Mouse (Mus musculus) limb, embryonic 13.5 days (tissue): Measurements from ENCODE around the gene Tcf15. TPM values are rescaled to one million over a fixed set of nuclear protein-coding genes. Genes with fewer than 3 reads are reported as not detected.

Experiments used
- ATAC-seq: fragments of 200-750 bp; cut with Nextera tagmentation; 2 replicates; pipeline ENCODE4 v1.8.0; 2017; ENCODE audit warnings: low read depth, moderate number of reproducible peaks, moderate TSS enrichment; ENCODE audit not compliant: low FRiP score
- H3K27ac ChIP-seq: fragments of 300-500 bp; sonication (generic); 2 replicates; pipeline ENCODE4 v1.5.1; 2015; ENCODE audit warnings: inconsistent platforms, mild to moderate bottlenecking, moderate library complexity
- H3K27me3 ChIP-seq: fragments of 300-500 bp; sonication (generic); 2 replicates; pipeline ENCODE4 v1.6.1; 2015; ENCODE audit warnings: mild to moderate bottlenecking, inconsistent platforms
- H3K36me3 ChIP-seq: fragments of 300-500 bp; sonication (generic); 2 replicates; pipeline ENCODE4 v1.6.1; 2015; ENCODE audit warnings: inconsistent platforms, mild to moderate bottlenecking, moderate library complexity
- H3K4me1 ChIP-seq: fragments of 300-500 bp; sonication (generic); 2 replicates; pipeline ENCODE4 v1.6.1; 2015; ENCODE audit warnings: inconsistent platforms
- H3K4me2 ChIP-seq: fragments of 300-500 bp; sonication (generic); replicated peaks from 2 replicates; pipeline ENCODE4 v1.6.1; 2015; ENCODE audit warnings: inconsistent platforms, mild to moderate bottlenecking, moderate library complexity
- H3K4me3 ChIP-seq: fragments of 300-500 bp; sonication (generic); 2 replicates; pipeline ENCODE4 v1.5.1; 2015; ENCODE audit warnings: moderate library complexity, mild to moderate bottlenecking, inconsistent platforms
- H3K9ac ChIP-seq: fragments of 300-500 bp; sonication (generic); 2 replicates; pipeline ENCODE4 v1.6.1; 2015; ENCODE audit warnings: mild to moderate bottlenecking, inconsistent platforms
- H3K9me3 ChIP-seq: fragments of 300-500 bp; sonication (generic); 2 replicates; pipeline ENCODE4 v1.6.1; 2016; ENCODE audit warnings: inconsistent platforms
- WGBS: fragments of 180-500 bp; shearing (Covaris S2); methylation state at CpG from one replicate; pipeline ENCODE4 v1.1.7; 2015; 5-methylcytosine and 5-hydroxymethylcytosine counted together
- polyA plus RNA-seq: library from polyadenylated mRNA; unstranded; fragments of >200 nt; fragmentation: Nextera tagmentation; extraction: Ambion mirVana; gene quantifications from 2 replicates; pipeline ENCODE4 v1.2.1, GENCODE M21; 2015

Tcf15 gene
- polyA plus RNA-seq, 1 experiment from 2014 or later: 7.6 TPM

GRCm38 (mm10) chr2:152108702-152109101 lies 34.7 kb upstream of the Tcf15 start:
- no peak overlapping the region for H3K9ac ChIP-seq
- no peak overlapping the region for H3K27ac ChIP-seq
- 72% methylated on average over 7 of the region's 7 CpGs for WGBS
- H3K4me3 ChIP-seq: no peak overlapping the region
- no peak for ATAC-seq
- H3K4me1 ChIP-seq: 0 out of 2 replicates have a peak, but pooled peaks cover 5% of the 10 kb centered on the region
- 0 out of 2 replicates have a peak, but pooled peaks cover 2% of the 10 kb centered on the region for H3K36me3 ChIP-seq
- no peaks in the 10 kb centered on the region for H3K9me3 ChIP-seq
- no peaks in the 10 kb centered on the region; the same call in 1 of the 2 replicates for H3K27me3 ChIP-seq
- no peak overlapping the region for H3K4me2 ChIP-seq

- Histone ChIP-seq H3K4me3 (no peak overlapping the region), H3K9me3 (no peaks in the 10 kb centered on the region), H3K36me3 (0 out of 2 replicates have a peak, but pooled peaks cover 2% of the 10 kb centered on the region), H3K27me3 (peaks cover 5% of the 10 kb centered on the region), H3K4me1 (peaks cover 11% of the 10 kb centered on the region), H3K9ac (no peak overlapping the region), H3K27ac (no peak overlapping the region), H3K4me2 (no peak overlapping the region)
- no peak for ATAC-seq
- WGBS: 81% methylated on average over 5 of the region's 5 CpGs
Observed at GRCm38 (mm10) chr2:152109386-152109785, 34.0 kb upstream of the Tcf15 start.

GRCm38 (mm10) chr2:152111311-152111710 lies 32.0 kb upstream of the Tcf15 start:
- Histone ChIP-seq H3K4me3 (no peak overlapping the region), H3K27ac (no peak overlapping the region), H3K4me1 (peaks cover 30% of the 10 kb centered on the region), H3K9ac (no peak overlapping the region), H3K36me3 (0 out of 2 replicates have a peak, but pooled peaks cover 2% of the 10 kb centered on the region), H3K27me3 (peaks cover 23% of the 10 kb centered on the region), H3K9me3 (no peaks in the 10 kb centered on the region), H3K4me2 (no peak overlapping the region)
- ATAC-seq: no peak
- 61% methylated on average over 2 of the region's 2 CpGs for WGBS

GRCm38 (mm10) chr2:152111920-152112319 lies 31.4 kb upstream of the Tcf15 start:
- WGBS: 10% methylated on average over 7 of the region's 7 CpGs
- peak; percentile 81 for ATAC-seq
- H3K4me3 ChIP-seq: no peak overlapping the region
- H3K9ac ChIP-seq: no peak overlapping the region
- no peak overlapping the region for H3K4me2 ChIP-seq
- no peak overlapping the region for H3K27ac ChIP-seq
- H3K9me3 ChIP-seq: no peaks in the 10 kb centered on the region
- H3K4me1 ChIP-seq: peaks cover 30% of the 10 kb centered on the region
- H3K27me3 ChIP-seq: peaks cover 23% of the 10 kb centered on the region
- H3K36me3 ChIP-seq: 0 out of 2 replicates have a peak, but pooled peaks cover 2% of the 10 kb centered on the region

- no peak for ATAC-seq
- Histone ChIP-seq H3K4me1 (peaks cover 30% of the 10 kb centered on the region), H3K27ac (no peak overlapping the region), H3K4me3 (no peak overlapping the region), H3K9ac (no peak overlapping the region), H3K9me3 (no peaks in the 10 kb centered on the region), H3K27me3 (peaks cover 23% of the 10 kb centered on the region), H3K36me3 (0 out of 2 replicates have a peak, but pooled peaks cover 2% of the 10 kb centered on the region), H3K4me2 (no peak overlapping the region)
- 81% methylated on average over 5 of the region's 5 CpGs for WGBS
Observed at GRCm38 (mm10) chr2:152112490-152112889, 30.9 kb upstream of the Tcf15 start.

GRCm38 (mm10) chr2:152112970-152113369 lies 30.4 kb upstream of the Tcf15 start:
- 52% methylated on average over 10 of the region's 10 CpGs for WGBS
- Histone ChIP-seq H3K36me3 (0 out of 2 replicates have a peak, but pooled peaks cover under 1% of the 10 kb centered on the region), H3K4me2 (no peak overlapping the region), H3K27ac (no peak overlapping the region), H3K4me1 (peaks cover 30% of the 10 kb centered on the region), H3K4me3 (no peak overlapping the region), H3K9ac (no peak overlapping the region), H3K27me3 (peaks cover 23% of the 10 kb centered on the region), H3K9me3 (no peaks in the 10 kb centered on the region)
- ATAC-seq: no peak

GRCm38 (mm10) chr2:152114057-152114975 lies 29.0 kb upstream of the Tcf15 start:
- ATAC-seq: peak; percentile 53
- Histone ChIP-seq H3K9me3 (no peaks in the 10 kb centered on the region), H3K4me2 (peak overlapping the region; percentile 65), H3K27me3 (peaks cover 23% of the 10 kb centered on the region), H3K4me1 (peaks cover 32% of the 10 kb centered on the region), H3K36me3 (no peaks in the 10 kb centered on the region), H3K4me3 (peak overlapping the region; percentile 34), H3K9ac (no peak overlapping the region), H3K27ac (no peak overlapping the region)
- WGBS: 11% methylated on average over 35 of the region's 36 CpGs

- Histone ChIP-seq H3K36me3 (no peaks in the 10 kb centered on the region), H3K4me1 (peaks cover 36% of the 10 kb centered on the region), H3K4me3 (no peak overlapping the region), H3K9me3 (no peaks in the 10 kb centered on the region), H3K27me3 (peaks cover 23% of the 10 kb centered on the region), H3K4me2 (no peak overlapping the region), H3K27ac (no peak overlapping the region), H3K9ac (no peak overlapping the region)
- no peak for ATAC-seq
- WGBS: 83% methylated on average over 7 of the region's 7 CpGs
Observed at GRCm38 (mm10) chr2:152117694-152118093, 25.7 kb upstream of the Tcf15 start.

GRCm38 (mm10) chr2:152119228-152119865 lies 24.0 kb upstream of the Tcf15 start:
- Histone ChIP-seq H3K9me3 (no peaks in the 10 kb centered on the region), H3K4me2 (no peak overlapping the region), H3K4me3 (no peak overlapping the region), H3K27ac (no peak overlapping the region), H3K36me3 (no peaks in the 10 kb centered on the region), H3K4me1 (peaks cover 25% of the 10 kb centered on the region), H3K9ac (no peak overlapping the region), H3K27me3 (peaks cover 18% of the 10 kb centered on the region)
- no peak for ATAC-seq
- WGBS: 32% methylated on average over 6 of the region's 6 CpGs

GRCm38 (mm10) chr2:152122896-152123295 lies 20.5 kb upstream of the Tcf15 start:
- WGBS: 72% methylated on average over 9 of the region's 9 CpGs
- Histone ChIP-seq H3K36me3 (no peaks in the 10 kb centered on the region), H3K9me3 (no peaks in the 10 kb centered on the region), H3K4me2 (no peak overlapping the region), H3K4me1 (peaks cover 6% of the 10 kb centered on the region; the same call in 1 of the 2 replicates), H3K4me3 (no peak overlapping the region), H3K9ac (no peak overlapping the region), H3K27ac (no peak overlapping the region), H3K27me3 (no peaks in the 10 kb centered on the region)
- ATAC-seq: no peak

GRCm38 (mm10) chr2:152128597-152128996 lies 14.8 kb upstream of the Tcf15 start:
- WGBS: 68% methylated on average over 2 of the region's 2 CpGs
- H3K9ac ChIP-seq: no peak overlapping the region
- no peaks in the 10 kb centered on the region for H3K36me3 ChIP-seq
- H3K27ac ChIP-seq: no peak overlapping the region
- H3K27me3 ChIP-seq: no peaks in the 10 kb centered on the region
- no peak for ATAC-seq
- peaks cover 17% of the 10 kb centered on the region for H3K4me1 ChIP-seq
- H3K4me2 ChIP-seq: no peak overlapping the region
- H3K9me3 ChIP-seq: no peaks in the 10 kb centered on the region
- no peak overlapping the region for H3K4me3 ChIP-seq

GRCm38 (mm10) chr2:152129778-152130177 lies 13.6 kb upstream of the Tcf15 start:
- 72% methylated on average over 3 of the region's 3 CpGs for WGBS
- no peaks in the 10 kb centered on the region for H3K27me3 ChIP-seq
- no peak for ATAC-seq

More at GRCm38 (mm10) chr2:152129778-152130177, 13.6 kb upstream of the Tcf15 start:
- H3K9me3 ChIP-seq: no peaks in the 10 kb centered on the region
- H3K9ac ChIP-seq: no peak overlapping the region
- H3K36me3 ChIP-seq: no peaks in the 10 kb centered on the region
- H3K4me3 ChIP-seq: no peak overlapping the region
- H3K27ac ChIP-seq: no peak overlapping the region
- no peak overlapping the region for H3K4me2 ChIP-seq
- peaks cover 17% of the 10 kb centered on the region for H3K4me1 ChIP-seq
